Mouse (Mus musculus): ENCODE measurements around the gene Uvssa. TPM values are rescaled to one million over a fixed set of nuclear protein-coding genes. Genes with fewer than 3 reads are reported as not detected.

The Uvssa gene
- polyA plus RNA-seq, 1 experiment from 2014 or later: 5.7 TPM

- no peak overlapping the region for H3K4me3 ChIP-seq (ENCODE audit: low read length)
- H3K27ac ChIP-seq (ENCODE audit: low read length): no peak overlapping the region
- H3K4me2 ChIP-seq (ENCODE audit: low read depth, low read length): no peak overlapping the region
- H3K9me3 ChIP-seq (ENCODE audit: control insufficient read depth, low read length): no peaks in the 10 kb centered on the region
- peaks cover 28% of the 10 kb centered on the region for H3K36me3 ChIP-seq (ENCODE audit: control insufficient read depth, insufficient read depth, low read length)
- WGBS: 90% methylated on average over 4 of the region's 4 CpGs
- no peak overlapping the region for H3K9ac ChIP-seq (ENCODE audit: low read depth, low read length)
- no peaks in the 10 kb centered on the region for H3K27me3 ChIP-seq (replicated peaks; ENCODE audit: control insufficient read depth, insufficient read depth, low read length)
- H3K4me1 ChIP-seq (ENCODE audit: control insufficient read depth, insufficient read depth, low read length): no peaks in the 10 kb centered on the region
- no peak for ATAC-seq
Observed at GRCm38 (mm10) chr5:33368651-33369050, 9.7 kb upstream of the Uvssa start.

GRCm38 (mm10) chr5:33371137-33371536, 7.2 kb upstream of the Uvssa start:
- Histone ChIP-seq H3K9me3 (ENCODE audit: control insufficient read depth, low read length) (no peaks in the 10 kb centered on the region), H3K27ac (ENCODE audit: low read length) (no peak overlapping the region), H3K36me3 (ENCODE audit: control insufficient read depth, insufficient read depth, low read length) (peaks cover 23% of the 10 kb centered on the region), H3K4me3 (ENCODE audit: low read length) (no peak overlapping the region), H3K4me1 (ENCODE audit: control insufficient read depth, insufficient read depth, low read length) (no peaks in the 10 kb centered on the region), H3K27me3 (replicated peaks; ENCODE audit: control insufficient read depth, insufficient read depth, low read length) (no peaks in the 10 kb centered on the region), H3K4me2 (ENCODE audit: low read depth, low read length) (no peak overlapping the region), H3K9ac (ENCODE audit: low read depth, low read length) (no peak overlapping the region)
- ATAC-seq: 0 out of 2 replicates have a peak, but pooled peaks have one; percentile 39

- no peaks in the 10 kb centered on the region for H3K4me1 ChIP-seq (ENCODE audit: control insufficient read depth, insufficient read depth, low read length)
Observed at GRCm38 (mm10) chr5:33371668-33372067, 6.7 kb upstream of the Uvssa start.

DNA sequence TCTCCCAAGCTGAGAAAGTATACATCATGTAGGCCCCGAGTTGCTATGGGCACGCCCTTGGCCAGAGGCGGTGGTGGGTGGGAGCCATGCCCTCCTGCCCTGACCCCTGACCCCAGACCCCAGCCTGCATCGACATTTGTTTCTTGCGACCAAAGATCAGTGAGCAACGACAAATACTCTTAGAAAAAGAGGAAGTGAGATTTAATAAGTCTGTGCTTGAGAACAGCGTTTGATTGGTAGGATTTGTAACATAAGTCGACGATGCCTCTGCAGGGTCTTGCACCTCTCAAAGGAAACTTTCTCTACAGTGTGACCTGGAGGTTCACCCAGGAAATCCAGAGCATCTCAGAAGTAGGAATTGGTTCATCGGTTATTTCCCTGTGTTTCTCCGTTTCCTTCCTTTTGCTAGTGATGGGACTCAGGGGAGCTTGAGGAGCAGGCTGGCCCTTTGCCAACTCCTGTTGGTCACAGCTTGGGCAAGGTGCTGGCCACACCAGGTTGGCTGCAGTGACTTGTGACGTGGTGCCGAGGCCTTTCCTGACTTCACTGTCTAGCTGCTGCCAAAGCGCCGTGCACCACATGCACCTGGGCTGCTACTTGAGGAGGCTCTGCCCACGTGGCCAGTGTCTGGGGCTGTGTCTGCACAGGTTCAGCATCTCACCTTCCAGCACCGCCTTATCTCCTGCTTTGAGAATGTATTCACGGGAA, 5.9 kb upstream of the Uvssa start:
- H3K9me3 ChIP-seq (ENCODE audit: control insufficient read depth, low read length): no peaks in the 10 kb centered on the region
- no peak overlapping the region for H3K27ac ChIP-seq (ENCODE audit: low read length)
- no peak for ATAC-seq
- H3K27me3 ChIP-seq (replicated peaks; ENCODE audit: control insufficient read depth, insufficient read depth, low read length): no peaks in the 10 kb centered on the region
- no peaks in the 10 kb centered on the region for H3K4me1 ChIP-seq (ENCODE audit: control insufficient read depth, insufficient read depth, low read length)
- no peak overlapping the region for H3K4me2 ChIP-seq (ENCODE audit: low read depth, low read length)
- H3K9ac ChIP-seq (ENCODE audit: low read depth, low read length): no peak overlapping the region
- H3K36me3 ChIP-seq (ENCODE audit: control insufficient read depth, insufficient read depth, low read length): peaks cover 18% of the 10 kb centered on the region
- no peak overlapping the region for H3K4me3 ChIP-seq (ENCODE audit: low read length)
- 81% methylated on average over 18 of the region's 18 CpGs for WGBS

More at GRCm38 (mm10) chr5:33371668-33372067, 6.7 kb upstream of the Uvssa start:
- Histone ChIP-seq H3K9me3 (ENCODE audit: control insufficient read depth, low read length) (no peaks in the 10 kb centered on the region), H3K9ac (ENCODE audit: low read depth, low read length) (no peak overlapping the region), H3K4me2 (ENCODE audit: low read depth, low read length) (no peak overlapping the region), H3K4me3 (ENCODE audit: low read length) (no peak overlapping the region), H3K27me3 (replicated peaks; ENCODE audit: control insufficient read depth, insufficient read depth, low read length) (no peaks in the 10 kb centered on the region), H3K36me3 (ENCODE audit: control insufficient read depth, insufficient read depth, low read length) (peaks cover 23% of the 10 kb centered on the region), H3K27ac (ENCODE audit: low read length) (no peak overlapping the region)
- ATAC-seq: no peak
- 92% methylated on average over 4 of the region's 4 CpGs for WGBS

DNA sequence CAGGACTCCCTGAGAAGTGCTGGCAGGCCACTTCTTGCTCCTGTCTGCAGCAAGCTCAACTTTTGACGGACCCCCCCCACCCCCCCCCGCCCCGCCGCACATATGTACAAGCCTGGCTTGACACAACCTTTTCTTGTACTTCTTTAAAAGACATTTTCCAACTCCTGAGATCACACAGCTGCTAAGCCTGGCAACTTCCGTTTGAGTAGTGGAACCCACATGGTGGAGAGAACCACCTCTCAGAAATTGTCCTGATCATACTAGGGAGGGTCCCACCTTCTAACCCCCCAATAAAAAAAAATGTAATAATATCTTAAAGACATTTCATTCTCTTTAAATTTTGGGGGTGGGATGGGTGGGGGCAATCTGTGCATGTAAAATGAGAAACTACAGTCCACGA, 1.2 kb upstream of the Uvssa start:
- H3K27ac ChIP-seq (ENCODE audit: low read length): no peak overlapping the region
- H3K9ac ChIP-seq (ENCODE audit: low read depth, low read length): no peak overlapping the region
- no peaks in the 10 kb centered on the region for H3K27me3 ChIP-seq (replicated peaks; ENCODE audit: control insufficient read depth, insufficient read depth, low read length)
- WGBS: 47% methylated on average over 6 of the region's 6 CpGs
- no peak overlapping the region; the same call in 1 of the 2 replicates for H3K4me3 ChIP-seq (ENCODE audit: low read length)
- H3K4me2 ChIP-seq (ENCODE audit: low read depth, low read length): peak overlapping the region; percentile 89
- H3K4me1 ChIP-seq (ENCODE audit: control insufficient read depth, insufficient read depth, low read length): peaks cover 5% of the 10 kb centered on the region
- H3K36me3 ChIP-seq (ENCODE audit: control insufficient read depth, insufficient read depth, low read length): peaks cover 7% of the 10 kb centered on the region
- H3K9me3 ChIP-seq (ENCODE audit: control insufficient read depth, low read length): no peaks in the 10 kb centered on the region
- ATAC-seq: no peak

GRCm38 (mm10) chr5:33377801-33378301, 498 bp upstream of the Uvssa start:
- under 1% methylated on average over 21 of the region's 21 CpGs for WGBS
- Histone ChIP-seq H3K9ac (ENCODE audit: low read depth, low read length) (peak overlapping the region; percentile 83), H3K4me1 (ENCODE audit: control insufficient read depth, insufficient read depth, low read length) (peaks cover 5% of the 10 kb centered on the region), H3K4me3 (ENCODE audit: low read length) (peak overlapping the region; percentile 71), H3K36me3 (ENCODE audit: control insufficient read depth, insufficient read depth, low read length) (peaks cover 5% of the 10 kb centered on the region), H3K4me2 (ENCODE audit: low read depth, low read length) (peak overlapping the region; percentile 89), H3K27ac (ENCODE audit: low read length) (peak overlapping the region; percentile 98), H3K27me3 (replicated peaks; ENCODE audit: control insufficient read depth, insufficient read depth, low read length) (no peaks in the 10 kb centered on the region), H3K9me3 (ENCODE audit: control insufficient read depth, low read length) (no peaks in the 10 kb centered on the region)
- no peak for ATAC-seq

GRCm38 (mm10) chr5:33387550-33387949, 9.2 kb downstream of the Uvssa start:
- Histone ChIP-seq H3K4me1 (ENCODE audit: control insufficient read depth, insufficient read depth, low read length) (no peaks in the 10 kb centered on the region), H3K4me2 (ENCODE audit: low read depth, low read length) (no peak overlapping the region), H3K27me3 (replicated peaks; ENCODE audit: control insufficient read depth, insufficient read depth, low read length) (no peaks in the 10 kb centered on the region), H3K27ac (ENCODE audit: low read length) (no peak overlapping the region), H3K4me3 (ENCODE audit: low read length) (no peak overlapping the region), H3K36me3 (ENCODE audit: control insufficient read depth, insufficient read depth, low read length) (no peaks in the 10 kb centered on the region), H3K9ac (ENCODE audit: low read depth, low read length) (no peak overlapping the region), H3K9me3 (ENCODE audit: control insufficient read depth, low read length) (no peaks in the 10 kb centered on the region)
- no peak for ATAC-seq
- WGBS: 85% methylated on average over 11 of the region's 11 CpGs

DNA sequence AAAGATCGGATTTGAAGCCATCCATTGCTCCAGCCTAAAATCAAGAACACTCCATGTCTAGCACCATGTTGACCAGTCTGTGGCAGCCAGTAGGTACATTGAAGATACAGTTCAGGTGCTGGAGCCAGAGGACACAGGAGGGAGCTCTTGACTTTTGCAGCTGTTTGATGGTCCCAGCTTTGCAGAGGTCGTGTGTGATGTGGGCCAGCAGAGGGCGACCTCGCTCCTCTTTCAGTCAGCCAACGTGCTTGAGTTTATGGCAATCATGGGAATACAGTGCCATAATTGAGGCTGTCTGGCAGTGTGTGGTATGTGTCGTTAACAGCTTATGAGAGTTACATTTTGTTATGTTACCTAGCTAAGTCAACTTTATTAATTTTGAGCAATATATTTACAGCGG, 15.5 kb downstream of the Uvssa start:
- no peak overlapping the region for H3K4me2 ChIP-seq (ENCODE audit: low read depth, low read length)
- H3K27ac ChIP-seq (ENCODE audit: low read length): no peak overlapping the region
- H3K36me3 ChIP-seq (ENCODE audit: control insufficient read depth, insufficient read depth, low read length): no peaks in the 10 kb centered on the region
- no peak overlapping the region for H3K9ac ChIP-seq (ENCODE audit: low read depth, low read length)
- H3K4me3 ChIP-seq (ENCODE audit: low read length): no peak overlapping the region
- no peaks in the 10 kb centered on the region for H3K9me3 ChIP-seq (ENCODE audit: control insufficient read depth, low read length)
- H3K4me1 ChIP-seq (ENCODE audit: control insufficient read depth, insufficient read depth, low read length): no peaks in the 10 kb centered on the region
- no peaks in the 10 kb centered on the region for H3K27me3 ChIP-seq (replicated peaks; ENCODE audit: control insufficient read depth, insufficient read depth, low read length)
- 15% methylated on average over 7 of the region's 7 CpGs for WGBS
- ATAC-seq: peak; percentile 74

- Histone ChIP-seq H3K9ac (ENCODE audit: low read depth, low read length) (no peak overlapping the region), H3K9me3 (ENCODE audit: control insufficient read depth, low read length) (no peaks in the 10 kb centered on the region), H3K4me2 (ENCODE audit: low read depth, low read length) (no peak overlapping the region), H3K27me3 (replicated peaks; ENCODE audit: control insufficient read depth, insufficient read depth, low read length) (no peaks in the 10 kb centered on the region), H3K4me3 (ENCODE audit: low read length) (no peak overlapping the region), H3K4me1 (ENCODE audit: control insufficient read depth, insufficient read depth, low read length) (no peaks in the 10 kb centered on the region), H3K27ac (ENCODE audit: low read length) (no peak overlapping the region), H3K36me3 (ENCODE audit: control insufficient read depth, insufficient read depth, low read length) (no peaks in the 10 kb centered on the region)
- WGBS: 89% methylated on average over 11 of the region's 11 CpGs
- ATAC-seq: no peak
Observed at GRCm38 (mm10) chr5:33395693-33396092, 17.3 kb downstream of the Uvssa start.

GRCm38 (mm10) chr5:33396828-33397227, 18.5 kb downstream of the Uvssa start:
- no peak overlapping the region for H3K4me2 ChIP-seq (ENCODE audit: low read depth, low read length)
- no peak overlapping the region for H3K9ac ChIP-seq (ENCODE audit: low read depth, low read length)
- no peaks in the 10 kb centered on the region for H3K4me1 ChIP-seq (ENCODE audit: control insufficient read depth, insufficient read depth, low read length)
- no peak for ATAC-seq
- no peak overlapping the region for H3K27ac ChIP-seq (ENCODE audit: low read length)
- H3K36me3 ChIP-seq (ENCODE audit: control insufficient read depth, insufficient read depth, low read length): no peaks in the 10 kb centered on the region
- no peaks in the 10 kb centered on the region for H3K27me3 ChIP-seq (replicated peaks; ENCODE audit: control insufficient read depth, insufficient read depth, low read length)
- WGBS: 77% methylated on average over 7 of the region's 7 CpGs
- no peaks in the 10 kb centered on the region for H3K9me3 ChIP-seq (ENCODE audit: control insufficient read depth, low read length)
- H3K4me3 ChIP-seq (ENCODE audit: low read length): no peak overlapping the region

Measured in intestine, embryonic 16.5 days (tissue).